Mouse (Mus musculus) spleen, adult 2 months (tissue): Measurements from ENCODE around the gene Zbtb49.

Experiments
- CTCF ChIP-seq: fragments of 200-500 bp; IDR thresholded peaks from 2 replicates; pipeline ENCODE4 v1.5.1; 2011; ENCODE audit warnings: mild to moderate bottlenecking, inconsistent platforms; ENCODE audit not compliant: insufficient read depth, insufficient read length, insufficient replicate concordance; ENCODE audit errors: extremely low read depth
- POLR2A ChIP-seq: fragments of 200-500 bp; IDR thresholded peaks from 2 replicates; pipeline ENCODE4 v1.6.1; 2011; ENCODE audit warnings: low read depth, low read length, inconsistent platforms

DNA sequence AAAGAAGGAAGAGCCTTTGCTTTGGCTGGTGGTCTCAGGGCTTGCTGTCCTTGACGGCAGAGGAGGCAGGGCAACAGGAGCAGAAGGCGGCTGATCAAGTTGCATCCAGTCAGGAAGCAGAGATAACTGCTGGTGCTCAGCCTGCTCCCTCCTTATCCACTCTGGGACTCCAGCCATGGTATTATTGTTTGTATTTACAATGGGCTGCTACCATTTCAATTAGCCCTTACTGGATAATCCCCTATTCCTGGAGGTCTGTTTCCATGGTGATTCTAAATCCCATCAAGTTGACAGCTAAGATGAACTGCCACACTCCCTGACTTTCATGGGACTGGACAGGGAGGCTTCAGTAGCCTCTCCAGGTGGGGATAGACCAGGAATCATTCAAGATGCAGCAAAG is 25.3 kb downstream of the Zbtb49 start:
- TF ChIP-seq CTCF (no peak), POLR2A (no peak)
